Mouse (Mus musculus): Measurements from ENCODE around the gene Kiss1. TPM values are rescaled to one million over a fixed set of nuclear protein-coding genes. Genes with fewer than 3 reads are reported as not detected.

Gene Kiss1
- polyA plus RNA-seq, 2 experiments from 2014 or later, result not detected

DNA sequence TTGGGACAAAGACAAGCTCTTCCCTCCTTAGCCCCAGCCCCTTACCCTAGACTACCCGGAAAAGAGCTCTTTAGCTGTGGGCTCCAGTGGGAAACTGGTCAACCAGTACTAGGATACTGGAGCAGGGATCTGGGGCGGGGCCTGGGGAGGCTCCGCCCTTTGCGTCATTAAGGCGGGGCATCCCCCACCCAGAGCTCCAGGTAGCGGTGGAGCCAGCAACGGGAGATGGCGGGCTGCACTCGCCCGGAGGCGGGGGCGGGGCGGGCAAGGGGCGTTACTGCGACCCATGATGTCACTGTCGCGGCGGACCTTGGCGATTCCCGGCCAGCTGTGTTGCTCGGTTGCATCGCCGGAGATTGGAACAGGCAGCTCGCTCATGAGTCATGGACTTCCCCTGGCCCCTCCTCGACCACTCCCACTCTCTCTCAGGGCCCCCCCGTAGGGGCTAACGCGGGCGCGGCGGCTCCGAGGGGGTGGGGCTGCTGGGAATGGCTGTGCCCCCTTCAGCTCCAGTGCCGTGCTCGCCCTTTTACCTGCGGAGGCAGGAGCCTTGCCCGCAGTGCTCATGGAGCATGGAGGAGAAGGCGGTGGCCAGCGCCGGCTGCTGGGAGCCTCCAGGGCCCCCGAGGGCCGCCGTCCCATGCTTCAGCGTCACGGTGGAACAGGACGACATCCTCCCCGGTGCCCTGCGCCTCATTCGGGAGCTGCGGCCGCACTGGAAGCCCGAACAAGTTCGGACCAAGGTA lies 41.8 kb downstream of the Kiss1 start, which contains the start of gene Etnk2:
Gene Etnk2 (plus strand): TSS at position 297 of the 746 bp plus-strand sequence.
- no peak for ATAC-seq

DNA sequence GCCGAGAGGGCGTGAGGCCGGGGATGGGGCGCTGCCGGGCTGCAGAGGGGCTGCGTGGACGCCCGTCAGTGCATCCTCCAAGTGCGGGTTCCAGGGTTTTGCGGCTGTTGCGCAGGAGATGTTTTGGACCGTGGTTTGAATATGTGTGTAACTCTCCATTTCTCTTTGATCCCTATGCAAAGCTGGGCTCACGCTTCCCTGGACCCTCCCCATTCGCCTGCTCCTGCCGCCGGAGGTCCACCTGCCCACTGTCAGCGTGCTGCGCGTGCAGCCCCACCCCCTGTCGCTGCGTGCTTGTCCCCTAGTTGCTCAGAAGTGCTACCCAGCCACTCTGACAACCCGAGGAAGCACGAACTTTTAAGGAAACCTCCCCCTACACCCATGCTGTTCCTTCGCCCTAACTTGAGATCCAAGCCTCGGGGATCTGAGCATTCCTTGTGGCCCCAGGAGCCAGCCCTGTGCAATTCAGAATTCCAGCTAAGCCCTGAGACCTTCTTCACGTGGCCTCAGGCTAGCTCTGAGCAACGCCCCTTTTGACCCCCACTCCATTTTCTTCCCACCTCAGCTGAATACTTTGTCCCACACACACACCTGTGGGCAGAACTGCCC lies 42.5 kb downstream of the Kiss1 start:
- ATAC-seq, result no peak

DNA sequence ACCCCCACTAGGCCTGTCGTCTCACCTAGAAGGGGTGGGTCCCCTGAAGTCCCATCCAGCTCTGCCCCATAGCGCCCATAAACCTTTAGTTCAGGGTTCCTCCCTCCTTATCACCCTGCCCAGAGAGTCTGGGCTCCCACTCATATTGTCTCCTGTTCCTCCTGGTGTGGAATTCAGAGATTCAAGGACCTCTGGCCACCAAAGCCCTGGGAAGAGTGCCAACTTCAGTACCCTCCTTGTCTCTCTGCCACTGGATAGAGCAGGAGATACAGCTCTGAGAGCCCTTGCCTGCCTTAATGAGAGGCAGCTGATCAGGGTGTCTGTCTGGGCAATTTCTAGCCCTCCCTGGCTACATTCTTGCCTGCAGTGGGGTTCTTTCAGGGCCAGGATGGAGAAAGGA lies 43.2 kb downstream of the Kiss1 start:
- no peak for ATAC-seq

DNA sequence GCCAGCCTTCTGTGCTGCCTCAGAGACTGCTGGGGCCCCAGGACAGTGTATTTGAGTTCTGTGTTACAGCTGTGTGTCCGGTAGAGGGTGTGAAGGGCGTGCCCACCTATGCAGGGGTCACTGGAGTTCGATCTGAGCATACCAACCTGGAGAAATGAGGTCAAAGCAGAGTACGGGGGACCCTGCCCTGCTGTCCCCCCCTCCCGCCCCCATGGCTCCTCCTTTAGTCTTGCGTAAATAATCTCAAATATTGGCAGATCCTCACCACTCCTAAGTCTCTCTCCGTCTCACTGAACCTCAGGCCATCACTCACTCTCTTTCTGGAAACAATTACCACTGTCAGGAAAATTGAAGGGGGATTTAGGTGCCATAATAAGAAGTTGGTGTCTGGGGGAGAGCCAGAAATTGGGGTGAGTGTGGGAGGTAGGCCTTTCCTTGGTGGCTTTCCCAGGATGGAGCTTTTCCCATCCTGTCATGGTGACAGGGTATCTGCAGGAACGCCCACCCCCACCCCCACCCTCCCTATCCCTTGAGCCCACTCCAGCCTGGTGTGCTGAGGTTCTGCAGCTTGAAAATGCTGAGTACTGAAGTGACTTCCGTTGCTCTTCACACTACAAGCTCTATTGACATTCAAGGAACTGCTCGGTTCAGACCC lies 45.4 kb downstream of the Kiss1 start:
- ATAC-seq, result no peak

DNA sequence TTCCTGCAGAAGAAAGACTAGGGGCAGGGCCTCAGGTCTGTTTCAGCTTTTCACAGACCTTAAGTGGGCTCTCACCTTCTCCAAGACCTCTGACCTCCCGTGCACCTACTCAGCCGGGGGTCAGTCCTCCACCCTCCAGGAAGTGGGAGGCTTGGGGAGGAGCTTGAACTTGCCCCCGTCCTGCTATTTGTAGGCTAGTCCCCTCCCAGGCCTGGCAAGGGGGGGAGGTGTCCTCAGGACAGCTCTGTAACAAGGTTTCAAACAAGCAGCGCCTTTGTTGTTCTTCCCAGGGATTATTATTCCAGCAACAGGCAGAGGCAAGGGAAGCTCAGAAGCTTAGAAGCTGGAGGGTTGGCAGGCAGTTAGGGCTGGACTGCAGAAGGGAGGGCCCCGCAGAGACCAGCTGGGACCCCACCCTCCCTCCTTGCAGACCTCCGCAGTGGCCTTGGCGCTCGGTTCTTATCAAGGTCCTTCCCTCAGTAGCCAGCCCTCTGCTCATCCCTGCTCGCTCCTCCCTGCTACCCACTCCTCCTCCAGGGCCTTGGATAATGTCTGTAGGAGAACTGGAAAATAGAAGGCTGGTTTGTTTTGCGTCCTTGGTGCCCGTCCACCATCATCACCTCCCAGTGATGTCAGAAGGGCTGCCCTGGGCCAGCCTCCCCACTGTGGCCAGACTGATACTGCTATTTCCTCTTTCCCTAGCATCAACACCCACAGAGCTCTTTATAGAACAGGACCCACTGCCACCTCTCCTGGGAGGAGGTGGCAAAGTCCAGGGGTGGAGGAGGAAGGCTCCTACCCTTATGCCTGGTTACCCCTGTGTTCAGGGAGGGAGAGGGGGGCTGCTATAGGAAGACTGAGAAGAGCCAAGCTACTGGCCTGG lies 46.2 kb downstream of the Kiss1 start:
- ATAC-seq, result no peak

DNA sequence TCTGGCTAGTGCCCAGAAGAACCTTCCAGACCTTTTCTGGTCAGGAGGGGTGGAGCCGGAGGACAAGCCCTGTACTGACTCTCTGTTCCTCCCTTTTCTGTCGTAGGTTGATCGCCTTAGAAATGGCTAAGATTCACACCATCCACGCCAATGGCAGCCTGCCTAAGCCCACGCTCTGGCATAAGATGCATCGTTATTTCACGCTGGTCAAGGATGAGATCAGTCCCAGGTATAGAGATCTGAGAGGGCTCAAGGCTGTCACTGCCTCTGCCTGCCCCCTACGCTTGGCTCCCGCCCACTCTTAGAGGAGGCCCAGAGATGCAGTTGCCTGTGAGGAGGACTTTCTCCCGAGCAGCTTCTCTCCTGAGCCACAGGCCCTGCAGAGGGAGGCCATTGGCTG lies 47.0 kb downstream of the Kiss1 start:
- no peak for ATAC-seq

DNA sequence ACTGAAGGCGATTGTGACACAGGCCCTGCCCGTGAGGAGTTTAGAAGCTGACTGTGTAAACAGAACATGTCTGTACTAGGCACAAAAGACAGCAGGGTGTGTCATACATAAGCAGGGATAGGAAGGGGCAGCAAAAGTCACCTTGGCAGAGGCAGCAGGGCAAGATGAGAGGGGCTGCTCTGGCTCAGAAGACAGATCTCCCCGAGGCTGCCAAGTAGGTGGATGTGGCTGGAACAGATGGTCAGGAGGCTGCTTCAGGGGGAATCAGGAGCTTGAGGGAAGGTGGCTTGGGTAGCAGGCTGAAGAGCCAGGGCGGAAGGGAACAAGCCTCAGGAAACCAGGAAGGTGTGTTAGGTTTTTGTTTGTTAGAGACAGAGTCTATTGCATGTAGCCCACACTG lies 48.7 kb downstream of the Kiss1 start:
- no peak for ATAC-seq

DNA sequence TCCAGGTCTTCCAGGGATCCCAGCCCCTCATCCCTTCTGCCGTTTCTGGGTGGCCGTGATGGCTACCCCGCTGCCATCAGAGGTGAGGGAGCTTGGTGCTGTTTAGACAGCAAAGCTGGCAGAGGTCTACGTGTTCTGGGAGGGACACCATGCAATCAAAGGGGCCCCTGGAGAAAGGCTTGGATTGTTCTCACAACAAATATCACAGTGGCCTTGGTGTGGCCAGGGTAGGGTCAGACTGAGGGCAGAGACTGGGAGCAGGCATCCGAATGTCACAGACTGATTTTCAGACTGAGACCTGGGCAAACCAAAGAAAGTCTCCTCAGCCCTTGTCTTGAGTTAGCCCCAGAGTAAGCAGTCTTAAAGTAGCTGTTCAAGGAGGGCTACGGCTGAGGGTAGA lies 49.8 kb downstream of the Kiss1 start:
- no peak for ATAC-seq

DNA sequence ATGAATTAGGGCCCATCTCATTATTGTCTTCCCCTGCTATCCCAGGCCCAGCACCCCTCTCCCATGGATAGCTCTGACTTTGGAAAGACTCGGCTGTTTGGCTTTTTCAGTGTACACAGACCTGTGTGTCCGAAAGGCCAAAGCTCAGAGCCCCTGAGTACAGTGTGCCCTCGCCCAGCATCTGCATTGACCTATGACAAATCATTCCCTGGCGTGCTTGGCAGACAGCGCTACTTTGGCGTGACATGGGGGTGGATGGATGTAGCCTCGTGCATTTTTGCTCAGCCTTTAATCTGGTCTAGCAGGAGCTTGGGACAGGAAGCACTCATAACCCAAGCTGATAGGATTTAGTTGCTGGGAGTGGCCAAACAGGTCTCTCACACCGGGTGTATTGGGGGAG lies 50.4 kb downstream of the Kiss1 start:
- no peak for ATAC-seq

DNA sequence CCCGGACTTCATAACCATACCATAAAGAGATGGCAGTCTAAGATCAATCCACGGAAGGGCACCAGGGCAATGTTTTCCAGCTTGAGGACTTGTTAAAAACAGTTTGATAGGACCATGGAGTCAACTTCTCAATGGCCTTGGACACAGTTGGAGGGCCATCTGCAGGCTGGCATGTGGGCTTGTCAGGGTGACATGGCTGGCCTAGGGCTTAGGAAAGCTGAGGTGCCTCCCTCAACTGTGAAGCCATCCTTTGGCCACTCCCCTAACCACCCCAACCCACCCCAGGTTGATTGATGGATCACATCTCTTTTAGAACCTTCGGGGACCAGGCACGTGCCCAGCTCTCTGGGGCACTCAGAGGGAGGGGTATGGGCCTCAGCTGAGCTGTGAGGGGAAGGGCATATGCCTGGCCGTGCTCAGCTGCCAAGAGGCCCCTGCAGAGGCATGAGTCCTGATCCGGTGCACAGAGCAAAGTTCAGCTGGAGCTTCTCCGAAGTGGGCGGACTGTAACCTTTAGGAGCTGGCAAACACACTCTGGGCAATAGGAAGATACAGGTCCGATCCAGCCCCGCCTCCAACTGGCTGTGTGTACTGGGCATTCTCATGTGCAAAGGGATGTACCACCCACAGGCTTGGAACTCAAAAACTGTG lies 54.1 kb downstream of the Kiss1 start:
- ATAC-seq, result no peak

DNA sequence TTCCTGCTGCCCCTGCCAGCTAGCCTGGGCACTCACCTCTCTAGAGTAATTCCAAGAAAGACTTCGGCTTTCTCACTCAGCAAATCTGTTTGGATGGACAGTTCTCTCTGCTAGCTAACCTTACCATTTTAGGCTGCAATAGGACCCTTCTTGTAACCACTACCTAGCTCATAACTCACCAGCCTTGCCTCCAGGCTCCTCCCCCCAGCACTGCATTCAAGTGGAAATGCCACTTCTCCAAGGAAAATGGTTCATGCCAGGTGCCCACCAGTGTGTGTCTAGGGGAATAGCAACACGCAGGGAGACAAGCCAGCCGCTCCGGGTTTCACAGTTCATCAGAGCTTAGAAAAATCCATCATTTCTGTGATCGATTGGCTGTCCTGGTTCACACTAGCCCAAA lies 55.9 kb downstream of the Kiss1 start:
- ATAC-seq, result no peak

Other genes with a start within 250 kb of the Kiss1 start
- gene Ppp1r15b, start 190.7 kb upstream of the Kiss1 start, polyA plus RNA-seq (2017; shearing (Covaris generic)), result 10 to 100 TPM; 20.6 to 21.8 TPM
- gene Plekha6, start 157.7 kb upstream of the Kiss1 start, polyA plus RNA-seq (2017; shearing (Covaris generic)), result not detected
- not detected for gene Golt1a, start 12.1 kb upstream of the Kiss1 start, polyA plus RNA-seq (2017; shearing (Covaris generic))
- not detected for gene Ren1, start 28.6 kb downstream of the Kiss1 start, polyA plus RNA-seq (2017; shearing (Covaris generic))
- not detected for gene Etnk2, start 41.7 kb downstream of the Kiss1 start, polyA plus RNA-seq (2017; shearing (Covaris generic))
- gene Sox13, start 102.5 kb downstream of the Kiss1 start, polyA plus RNA-seq (2017; shearing (Covaris generic)), result not detected